Mouse (Mus musculus) MEL (cell line): ENCODE data around the gene Clmp. TPM values are rescaled to one million over a fixed set of nuclear protein-coding genes. Genes with fewer than 3 reads are reported as not detected.

Source experiments
- DNase-seq: peaks from one replicate; pipeline ENCODE4 v3.0.0; 2011; ENCODE audit warnings: low read depth, low spot score
- H3K27ac ChIP-seq: 2 replicates; pipeline ENCODE4 v1.5.1; 2012; ENCODE audit warnings: low read depth, mild to moderate bottlenecking, control low read depth, low read length, moderate library complexity; ENCODE audit not compliant: control insufficient read depth
- H3K27me3 ChIP-seq, 2 experiments: fragments of 150-350 bp in 1 of 2; sonication (generic) in 1 of 2; 2 replicates each; pipeline ENCODE4 v1.6.1; 2012; ENCODE audit warnings: low read length in 2 of 2, mild to moderate bottlenecking in 2 of 2, improper control_type of control experiment in 1 of 2, moderate library complexity in 1 of 2; ENCODE audit not compliant: insufficient read depth in 2 of 2, control insufficient read depth in 1 of 2
- H3K36me3 ChIP-seq, 2 experiments: 2 replicates each; pipeline ENCODE4 v1.6.1; 2012 to 2014; ENCODE audit warnings: low read length in 2 of 2, improper control_type of control experiment in 1 of 2, inconsistent platforms in 1 of 2, mild to moderate bottlenecking in 1 of 2; ENCODE audit not compliant: insufficient read depth in 2 of 2, control insufficient read depth in 1 of 2
- H3K4me1 ChIP-seq, 2 experiments: fragments of 150-350 bp in 1 of 2; sonication (generic) in 1 of 2; 2 replicates each; pipeline ENCODE4 v1.6.1; 2012; ENCODE audit warnings: low read length in 2 of 2, improper control_type of control experiment in 1 of 2, mild to moderate bottlenecking in 1 of 2; ENCODE audit not compliant: insufficient read depth in 2 of 2, control insufficient read depth in 1 of 2
- H3K4me3 ChIP-seq, 2 experiments: fragments of 150-350 bp in 1 of 2; sonication (generic) in 1 of 2; 2 replicates each; pipeline ENCODE4 v1.5.1; 2012; ENCODE audit warnings: low read depth in 2 of 2, low read length in 2 of 2, mild to moderate bottlenecking in 2 of 2, moderate library complexity in 2 of 2, control low read depth in 1 of 2, improper control_type of control experiment in 1 of 2; ENCODE audit not compliant: control insufficient read depth in 1 of 2, insufficient read depth in 1 of 2
- H3K79me2 ChIP-seq: 2 replicates; pipeline ENCODE4 v1.6.1; 2012; ENCODE audit warnings: mild to moderate bottlenecking, low read length, moderate library complexity; ENCODE audit not compliant: control insufficient read depth, poor library complexity, insufficient read depth
- H3K9ac ChIP-seq: 2 replicates; pipeline ENCODE4 v1.6.1; 2012; ENCODE audit warnings: low read depth, mild to moderate bottlenecking, control low read depth, low read length, moderate library complexity; ENCODE audit not compliant: control insufficient read depth, poor library complexity, severe bottlenecking
- H3K9me3 ChIP-seq: fragments of 150-350 bp; sonication (generic); replicated peaks from 2 replicates; pipeline ENCODE4 v1.6.1; 2012; ENCODE audit warnings: mild to moderate bottlenecking, low read length, improper control_type of control experiment, moderate library complexity; ENCODE audit not compliant: insufficient read depth
- BHLHE40 ChIP-seq: IDR thresholded peaks from 2 replicates; pipeline ENCODE4 v1.6.1; 2012; ENCODE audit warnings: low read depth, mild to moderate bottlenecking, inconsistent platforms, low read length, improper control_type of control experiment, borderline replicate concordance
- CHD1 ChIP-seq: IDR thresholded peaks from 2 replicates; pipeline ENCODE4 v1.6.1; 2012; ENCODE audit warnings: low read depth, mild to moderate bottlenecking, inconsistent platforms, low read length, improper control_type of control experiment
- EP300 ChIP-seq, 2 experiments: IDR thresholded peaks; 2 replicates each; pipeline ENCODE4 v1.6.1; 2011; ENCODE audit warnings: improper control_type of control experiment in 2 of 2, low read length in 2 of 2, low read depth in 1 of 2, mild to moderate bottlenecking in 1 of 2
- ETS1 ChIP-seq: IDR thresholded peaks from 2 replicates; pipeline ENCODE4 v1.6.1; 2012; ENCODE audit warnings: low read depth, mild to moderate bottlenecking, inconsistent platforms, low read length, improper control_type of control experiment, moderate library complexity
- HCFC1 ChIP-seq: IDR thresholded peaks from 2 replicates; pipeline ENCODE4 v1.6.1; 2012; ENCODE audit warnings: low read depth, mild to moderate bottlenecking, inconsistent platforms, low read length, improper control_type of control experiment, moderate library complexity
- MAFK ChIP-seq: IDR thresholded peaks from 2 replicates; pipeline ENCODE4 v1.6.1; 2011; ENCODE audit warnings: low read depth, mild to moderate bottlenecking, low read length, improper control_type of control experiment, borderline replicate concordance
- MAZ ChIP-seq: IDR thresholded peaks from 2 replicates; pipeline ENCODE4 v1.6.1; 2012; ENCODE audit warnings: low read depth, mild to moderate bottlenecking, inconsistent platforms, low read length, improper control_type of control experiment
- MYB ChIP-seq: IDR thresholded peaks from 2 replicates; pipeline ENCODE4 v1.6.1; 2011; ENCODE audit warnings: mild to moderate bottlenecking, low read depth, low read length, improper control_type of control experiment
- NELFE ChIP-seq: IDR thresholded peaks from 2 replicates; pipeline ENCODE4 v1.6.1; 2011; ENCODE audit warnings: low read depth, low read length, improper control_type of control experiment
- POLR2A ChIP-seq, 2 experiments: IDR thresholded peaks; 2 replicates each; pipeline ENCODE4 v1.6.1; 2011 to 2012; ENCODE audit warnings: low read length in 2 of 2, mild to moderate bottlenecking in 2 of 2, control low read depth in 1 of 2, improper control_type of control experiment in 1 of 2, low read depth in 1 of 2, moderate library complexity in 1 of 2; ENCODE audit not compliant: control insufficient read depth in 1 of 2, insufficient read depth in 1 of 2, poor library complexity in 1 of 2
- POLR2AphosphoS2 ChIP-seq: IDR thresholded peaks from 2 replicates; pipeline ENCODE4 v1.6.1; 2011; ENCODE audit warnings: low read length, improper control_type of control experiment
- POLR2AphosphoS5 ChIP-seq: IDR thresholded peaks from 2 replicates; pipeline ENCODE4 v1.6.1; 2012; ENCODE audit warnings: low read depth, borderline replicate concordance, mild to moderate bottlenecking, inconsistent platforms, low read length, moderate library complexity, mixed read lengths
- TBP ChIP-seq: IDR thresholded peaks from 2 replicates; pipeline ENCODE4 v1.8.0; 2011; ENCODE audit warnings: low read depth, low read length, improper control_type of control experiment
- TCF12 ChIP-seq: IDR thresholded peaks from 2 replicates; pipeline ENCODE4 v1.6.1; 2014; ENCODE audit warnings: low read depth, mild to moderate bottlenecking, inconsistent platforms, low read length, improper control_type of control experiment, moderate library complexity
- ZMIZ1 ChIP-seq: IDR thresholded peaks from 2 replicates; pipeline ENCODE4 v1.6.1; 2012; ENCODE audit warnings: low read depth, mild to moderate bottlenecking, inconsistent platforms, low read length, improper control_type of control experiment, moderate library complexity
- polyA plus RNA-seq, 2 experiments: library from polyadenylated mRNA; stranded (reverse) in 1 of 2; unstranded in 1 of 2; fragments of >175 nt in 1 of 2; fragments of >200 nt in 1 of 2; gene quantifications; 2 replicates each; pipeline versions ENCODE4 v1.2.1 to v1.2.4; 2012; ENCODE audit warnings: low replicate concordance in 2 of 2, low read depth in 1 of 2; ENCODE audit not compliant: insufficient read length in 2 of 2, insufficient read depth in 1 of 2, missing spikeins in 1 of 2
- total RNA-seq: library from RNA; depleted of rRNA; stranded (reverse); fragments of 300-350 nt; gene quantifications from 2 replicates; pipeline ENCODE4 v1.2.3, GENCODE M21; 2012

Clmp gene
- total and polyA plus RNA-seq, 3 experiments, result not detected

DNA sequence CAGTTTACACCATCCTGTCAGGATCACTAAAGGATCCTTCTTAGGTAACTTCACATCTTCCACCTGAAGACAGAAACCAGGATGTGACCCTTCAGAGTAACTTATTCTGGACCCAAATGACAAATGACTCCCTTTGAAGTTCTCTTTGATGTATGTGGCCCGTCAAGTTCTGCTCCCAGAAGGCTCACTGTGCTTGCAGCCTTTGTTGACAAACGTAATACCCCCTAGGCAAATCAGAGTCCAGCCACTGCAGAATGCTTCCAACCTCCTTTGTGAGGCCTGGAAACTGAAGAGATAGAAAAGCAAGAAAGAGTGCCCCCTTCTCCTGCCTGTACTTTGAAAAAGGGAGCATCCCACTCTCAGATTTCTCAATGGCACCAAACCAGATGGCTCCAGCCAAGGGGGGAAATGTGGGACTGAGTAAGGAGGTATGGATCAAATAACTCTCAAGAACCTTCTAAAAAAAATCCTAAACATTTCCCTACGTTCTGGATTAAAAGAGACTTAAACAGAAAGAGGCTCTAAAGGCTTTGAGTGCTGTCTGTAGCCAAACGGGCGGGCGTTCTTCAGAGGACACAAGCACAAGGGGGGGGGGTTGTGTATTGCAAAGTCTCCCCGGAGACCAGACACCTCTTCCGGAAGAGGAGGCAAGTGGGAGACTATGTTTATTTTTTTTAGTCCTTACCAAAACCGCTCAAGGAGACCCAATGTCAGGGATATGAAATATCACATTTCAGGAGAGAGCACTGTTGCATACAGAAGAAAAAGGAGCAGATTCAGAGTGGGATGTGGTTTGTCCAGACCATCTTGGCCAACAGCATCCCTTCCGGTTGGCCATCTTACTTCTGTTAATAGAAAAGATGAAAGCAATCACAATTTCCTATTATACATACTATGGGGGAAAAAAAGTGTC, 18.9 kb downstream of the Clmp start:
- no peak overlapping the region for H3K27ac ChIP-seq
- no peak overlapping the region for H3K4me3 ChIP-seq
- no peaks in the 10 kb centered on the region for H3K79me2 ChIP-seq
- no peak for TF ChIP-seq TCF12
- no peak for TF ChIP-seq MYB
- TF ChIP-seq EP300 (IDR thresholded peaks at IDR 0.05; ENCODE audit: low read depth in 1 of 2, low read length in 2 of 2), result no peak
- TF ChIP-seq NELFE, result no peak
- no peak for TF ChIP-seq HCFC1
- no peak for TF ChIP-seq TBP
- no peak for TF ChIP-seq CHD1
- no peak for TF ChIP-seq ETS1
- no peak for TF ChIP-seq POLR2AphosphoS2
- H3K9ac ChIP-seq, result no peak overlapping the region
- no peaks in the 10 kb centered on the region for H3K9me3 ChIP-seq
- H3K36me3 ChIP-seq, result no peaks in the 10 kb centered on the region
- no peak for DNase-seq
- H3K4me1 ChIP-seq, result no peaks in the 10 kb centered on the region
- H3K27me3 ChIP-seq, result no peaks in the 10 kb centered on the region

DNA sequence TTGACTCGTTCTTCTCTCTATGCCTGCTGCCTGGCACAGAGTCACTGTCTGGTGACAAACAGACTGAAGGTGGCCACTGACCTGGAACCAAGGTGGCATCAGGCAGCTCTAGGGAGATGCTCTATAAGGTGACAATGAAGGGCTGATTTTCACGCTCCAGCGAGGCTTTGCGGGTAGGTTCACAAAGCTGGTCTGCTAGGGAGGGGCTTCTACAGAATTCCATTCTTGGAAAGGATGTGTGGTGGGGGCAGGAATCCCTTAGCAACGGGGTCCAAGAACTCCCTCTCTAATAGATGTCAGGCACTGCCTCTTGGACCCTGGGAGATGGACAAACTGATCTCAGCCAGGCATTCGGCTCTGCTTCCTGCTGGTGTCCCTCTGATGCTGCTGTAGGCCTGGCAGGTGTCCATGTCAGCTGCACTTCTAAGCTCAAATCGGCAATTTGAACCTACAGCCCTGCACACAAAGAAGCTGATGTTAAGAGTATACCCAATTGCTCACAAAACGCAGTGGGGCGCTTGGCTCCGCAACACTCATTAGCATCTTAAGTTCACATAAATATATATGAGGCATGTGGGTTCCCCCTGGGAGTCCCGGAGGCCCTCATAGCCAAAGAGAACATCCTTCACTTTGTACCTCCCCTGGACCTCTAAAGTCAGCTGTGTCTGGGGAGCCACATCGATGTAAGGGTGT, 22.8 kb downstream of the Clmp start:
- no peaks in the 10 kb centered on the region for H3K79me2 ChIP-seq
- no peak overlapping the region for H3K9ac ChIP-seq
- DNase-seq, result no peak
- H3K9me3 ChIP-seq, result no peaks in the 10 kb centered on the region
- no peaks in the 10 kb centered on the region for H3K27me3 ChIP-seq
- TF ChIP-seq ZMIZ1 (no peak), POLR2AphosphoS2 (no peak), MAFK (no peak)
- no peaks in the 10 kb centered on the region for H3K4me1 ChIP-seq
- no peak overlapping the region for H3K4me3 ChIP-seq
- H3K36me3 ChIP-seq, result no peaks in the 10 kb centered on the region
- H3K27ac ChIP-seq, result no peak overlapping the region

DNA sequence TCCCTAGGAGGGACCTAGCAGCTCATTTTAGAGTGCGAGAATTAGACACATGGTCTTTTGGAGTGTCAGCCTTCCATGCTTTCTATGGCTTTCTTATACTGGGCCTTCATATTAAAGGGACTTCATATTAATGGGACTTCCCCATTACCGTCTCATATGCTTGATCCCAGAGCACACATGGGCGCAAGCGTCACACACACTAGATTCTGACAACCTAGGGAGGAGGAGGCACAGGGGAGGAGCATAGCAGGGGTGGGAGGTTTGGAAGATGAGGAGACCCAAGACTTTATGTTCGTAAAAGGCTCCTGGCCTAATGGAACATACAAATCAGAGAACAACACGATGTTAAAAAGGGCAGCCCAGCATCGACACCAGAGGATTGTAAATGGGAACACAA, 23.4 kb downstream of the Clmp start:
- Histone ChIP-seq H3K36me3 (no peaks in the 10 kb centered on the region), H3K27me3 (no peaks in the 10 kb centered on the region), H3K9ac (no peak overlapping the region), H3K4me1 (no peaks in the 10 kb centered on the region), H3K27ac (no peak overlapping the region), H3K79me2 (no peaks in the 10 kb centered on the region), H3K9me3 (no peaks in the 10 kb centered on the region), H3K4me3 (no peak overlapping the region)
- TF ChIP-seq POLR2A (IDR thresholded peaks at IDR 0.05; ENCODE audit: control insufficient read depth in 1 of 2, insufficient read depth in 1 of 2, low read depth in 1 of 2, low read length in 2 of 2, poor library complexity in 1 of 2), result no peak
- TF ChIP-seq BHLHE40, result no peak
- TF ChIP-seq POLR2AphosphoS5, result no peak
- no peak for TF ChIP-seq HCFC1
- no peak for TF ChIP-seq MAZ
- DNase-seq, result no peak
